In the genomic region with DNA sequence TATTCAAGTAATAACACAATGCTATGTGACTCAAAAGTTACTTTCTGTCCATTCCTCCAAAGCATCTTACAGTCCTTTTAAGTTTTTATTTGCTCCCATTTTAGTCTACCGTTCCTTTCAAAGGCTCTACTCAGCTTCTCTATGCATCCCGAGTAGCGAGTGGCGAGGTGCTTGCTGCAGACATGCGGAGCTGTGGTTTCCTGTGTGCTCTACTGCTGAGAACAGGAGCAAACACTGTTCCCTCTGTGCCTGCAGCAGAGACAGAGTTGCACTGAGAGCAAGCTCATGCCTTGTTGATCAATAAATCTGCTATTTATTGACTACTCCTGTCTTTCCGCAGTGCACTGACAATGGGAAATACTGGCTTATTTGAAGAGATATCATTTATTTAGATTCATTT, we compare ENCODE assay signal across 16 mouse cellular contexts.
"Had no signal": no experiment of that assay in that cellular context is flagged by ENCODE, and none has a peak within 500 bp of the region (broad histone marks: within the 10 kb centered on the region; RNA-seq: fewer than 3 reads in every experiment).

No protein-coding gene starts in this region.

- DNase-seq: kidney, adult 8-10 months; kidney, postnatal 25 days; layer of hippocampus, adult 9-11 months; layer of hippocampus, postnatal 36 days; liver, embryonic 13.5 days; lung, adult 2 months; lung, postnatal 36 days; retina, postnatal 1 day; right cerebral cortex, postnatal 4 days had no signal

- H3K9me3 ChIP-seq: limb, embryonic 15.5 days; liver, embryonic 13.5 days; midbrain, embryonic 12.5 days; neural tube, embryonic 13.5 days; stomach, embryonic 15.5 days had no signal

- H3K4me1 ChIP-seq: limb, embryonic 15.5 days; liver, embryonic 13.5 days; midbrain, embryonic 12.5 days; neural tube, embryonic 13.5 days; stomach, embryonic 15.5 days had no signal

- H3K4me2 ChIP-seq: limb, embryonic 15.5 days; liver, embryonic 13.5 days; midbrain, embryonic 12.5 days; neural tube, embryonic 13.5 days; stomach, embryonic 15.5 days had no signal

- H3K9ac ChIP-seq: limb, embryonic 15.5 days; liver, embryonic 13.5 days; midbrain, embryonic 12.5 days; neural tube, embryonic 13.5 days; stomach, embryonic 15.5 days had no signal

- H3K4me3 ChIP-seq: limb, embryonic 15.5 days; liver, embryonic 13.5 days; midbrain, embryonic 12.5 days; myocyte; neural tube, embryonic 13.5 days; stomach, embryonic 15.5 days had no signal

- H3K27ac ChIP-seq: limb, embryonic 15.5 days; liver, embryonic 13.5 days; midbrain, embryonic 12.5 days; neural tube, embryonic 13.5 days; stomach, embryonic 15.5 days had no signal

- H3K36me3 ChIP-seq: limb, embryonic 15.5 days; liver, embryonic 13.5 days; midbrain, embryonic 12.5 days; neural tube, embryonic 13.5 days; stomach, embryonic 15.5 days had no signal

- H3K27me3 ChIP-seq: limb, embryonic 15.5 days; liver, embryonic 13.5 days; midbrain, embryonic 12.5 days; neural tube, embryonic 13.5 days; stomach, embryonic 15.5 days had no signal

- ATAC-seq: intestine, postnatal 0 days; lung, postnatal 0 days had no signal
